Mouse (Mus musculus) lung, adult 2 months (tissue): ENCODE measurements around the gene Cadm1. TPM values are rescaled to one million over a fixed set of nuclear protein-coding genes. Genes with fewer than 3 reads are reported as not detected.

ENCODE experiments used
- DNase-seq: peaks from one replicate; pipeline ENCODE4 v3.0.0; 2022
- H3K4me1 ChIP-seq: fragments of 200-500 bp; 2 replicates; pipeline ENCODE4 v1.6.1; 2011; ENCODE audit warnings: low read length; ENCODE audit not compliant: control insufficient read depth, insufficient read depth
- H3K4me3 ChIP-seq: fragments of 200-500 bp; replicated peaks from 2 replicates; pipeline ENCODE3; 2011; ENCODE audit warnings: low read depth, mild to moderate bottlenecking, control low read depth, low read length; ENCODE audit errors: extremely low read depth
- CTCF ChIP-seq: fragments of 200-500 bp; IDR thresholded peaks from 2 replicates; pipeline ENCODE4 v1.5.1; 2011; ENCODE audit warnings: mild to moderate bottlenecking, low read length, control low read depth; ENCODE audit not compliant: insufficient read depth
- POLR2A ChIP-seq: fragments of 200-500 bp; IDR thresholded peaks from 2 replicates; pipeline ENCODE4 v1.6.1; 2011; ENCODE audit warnings: low read depth, mild to moderate bottlenecking, control low read depth, low read length, borderline replicate concordance; ENCODE audit errors: extremely low read depth
- WGBS: fragments of 180-500 bp; shearing (Covaris S2); methylation state at CpG from one replicate; pipeline ENCODE4 v1.1.7; 2018; 5-methylcytosine and 5-hydroxymethylcytosine counted together
- polyA plus RNA-seq: library from polyadenylated mRNA; depleted of rRNA; stranded (reverse); fragments of >200 nt; gene quantifications from 2 replicates; pipeline ENCODE4 v1.2.3, GENCODE M21; 2012

Cadm1 gene
- polyA plus RNA-seq, 1 experiment = 101 TPM

- no peak for DNase-seq
- TF ChIP-seq CTCF = no peak
- no peak for TF ChIP-seq POLR2A
- 78% methylated on average over 13 of the region's 13 CpGs for WGBS
- no peak overlapping the region for H3K4me3 ChIP-seq
- peaks cover 6% of the 10 kb centered on the region; the same call in 1 of the 2 replicates for H3K4me1 ChIP-seq
Measured at GRCm38 (mm10) chr9:47692911-47693310, 162.9 kb downstream of the Cadm1 start.

GRCm38 (mm10) chr9:47699026-47699425 lies 169.1 kb downstream of the Cadm1 start:
- Histone ChIP-seq H3K4me3 (no peak overlapping the region), H3K4me1 (peaks cover 3% of the 10 kb centered on the region; the same call in 1 of the 2 replicates)
- WGBS = 43% methylated on average over 3 of the region's 3 CpGs
- DNase-seq = peak; percentile 60
- TF ChIP-seq POLR2A (no peak), CTCF (peak; percentile 66)

GRCm38 (mm10) chr9:47700021-47700420 lies 170.0 kb downstream of the Cadm1 start:
- Histone ChIP-seq H3K4me3 (no peak overlapping the region), H3K4me1 (peaks cover 3% of the 10 kb centered on the region; the same call in 1 of the 2 replicates)
- DNase-seq = no peak
- 96% methylated on average over 5 of the region's 5 CpGs for WGBS
- TF ChIP-seq CTCF (no peak), POLR2A (no peak)

- peaks cover 6% of the 10 kb centered on the region for H3K4me1 ChIP-seq
- DNase-seq = no peak
- no peak overlapping the region for H3K4me3 ChIP-seq
- WGBS = 85% methylated on average over 19 of the region's 19 CpGs
- TF ChIP-seq POLR2A (no peak), CTCF (no peak)
Measured at GRCm38 (mm10) chr9:47703026-47703876, 173.3 kb downstream of the Cadm1 start.

- WGBS = 93% methylated on average over 9 of the region's 9 CpGs
- no peak for DNase-seq
- TF ChIP-seq CTCF = no peak
- no peak for TF ChIP-seq POLR2A
- H3K4me3 ChIP-seq = no peak overlapping the region
- peaks cover 6% of the 10 kb centered on the region for H3K4me1 ChIP-seq
Measured at GRCm38 (mm10) chr9:47706341-47706740, 176.4 kb downstream of the Cadm1 start.

GRCm38 (mm10) chr9:47707326-47707725 lies 177.4 kb downstream of the Cadm1 start:
- Histone ChIP-seq H3K4me3 (no peak overlapping the region), H3K4me1 (peaks cover 6% of the 10 kb centered on the region)
- no peak for TF ChIP-seq CTCF
- whole genome bisulfite sequencing = 89% methylated on average over 6 of the region's 6 CpGs
- DNase-seq = no peak

- Histone ChIP-seq H3K4me1 (peaks cover 4% of the 10 kb centered on the region), H3K4me3 (no peak overlapping the region)
- TF ChIP-seq POLR2A = no peak
- TF ChIP-seq CTCF = peak; percentile 96
- DNase-seq = peak; percentile 76
- WGBS = 23% methylated on average over 10 of the region's 10 CpGs
Measured at GRCm38 (mm10) chr9:47708299-47708698, 178.3 kb downstream of the Cadm1 start.

- TF ChIP-seq CTCF (no peak), POLR2A (no peak)
- no peak overlapping the region for H3K4me3 ChIP-seq
- H3K4me1 ChIP-seq = peaks cover 6% of the 10 kb centered on the region
- DNase-seq = no peak
- WGBS = 83% methylated on average over 8 of the region's 8 CpGs
Measured at GRCm38 (mm10) chr9:47710946-47711345, 181.0 kb downstream of the Cadm1 start.

GRCm38 (mm10) chr9:47714541-47714940 lies 184.6 kb downstream of the Cadm1 start:
- H3K4me1 ChIP-seq = 0 out of 2 replicates have a peak, but pooled peaks cover 4% of the 10 kb centered on the region
- TF ChIP-seq POLR2A (no peak), CTCF (no peak)
- 35% methylated on average over 2 of the region's 2 CpGs for WGBS
- DNase-seq = no peak
- no peak overlapping the region for H3K4me3 ChIP-seq

GRCm38 (mm10) chr9:47715415-47715814 lies 185.4 kb downstream of the Cadm1 start:
- no peak for DNase-seq
- 0 out of 2 replicates have a peak, but pooled peaks cover 4% of the 10 kb centered on the region for H3K4me1 ChIP-seq
- H3K4me3 ChIP-seq = no peak overlapping the region
- no peak for TF ChIP-seq CTCF
- TF ChIP-seq POLR2A = no peak
- WGBS = 73% methylated on average over 3 of the region's 3 CpGs
